Mouse (Mus musculus): ENCODE measurements at regions not wholly inside any gene's neighbourhood (a gene's known extent, or its start where the extent isn't known, plus 50 kb on each side); places are given as distances from the start of the nearest gene placed in this dataset.

GRCm38 (mm10) chr12:77084744-77085143, 122.7 kb upstream of the Max start:
- Histone ChIP-seq H3K4me2 (replicated peaks; ENCODE audit: low read depth, low read length) (no peak overlapping the region), H3K27ac (ENCODE audit: low read length) (no peak overlapping the region), H3K9me3 (ENCODE audit: low read length) (no peaks in the 10 kb centered on the region), H3K27me3 (ENCODE audit: insufficient read depth, low read length) (no peaks in the 10 kb centered on the region), H3K9ac (replicated peaks; ENCODE audit: low read length) (no peak overlapping the region), H3K4me3 (ENCODE audit: low read length) (no peak overlapping the region), H3K36me3 (ENCODE audit: insufficient read depth, low read length) (no peaks in the 10 kb centered on the region), H3K4me1 (ENCODE audit: insufficient read depth, low read length) (no peaks in the 10 kb centered on the region)
- 88% methylated on average over 5 of the region's 5 CpGs for WGBS
- ATAC-seq (ENCODE audit: low FRiP score, low TSS enrichment) = no peak

DNA sequence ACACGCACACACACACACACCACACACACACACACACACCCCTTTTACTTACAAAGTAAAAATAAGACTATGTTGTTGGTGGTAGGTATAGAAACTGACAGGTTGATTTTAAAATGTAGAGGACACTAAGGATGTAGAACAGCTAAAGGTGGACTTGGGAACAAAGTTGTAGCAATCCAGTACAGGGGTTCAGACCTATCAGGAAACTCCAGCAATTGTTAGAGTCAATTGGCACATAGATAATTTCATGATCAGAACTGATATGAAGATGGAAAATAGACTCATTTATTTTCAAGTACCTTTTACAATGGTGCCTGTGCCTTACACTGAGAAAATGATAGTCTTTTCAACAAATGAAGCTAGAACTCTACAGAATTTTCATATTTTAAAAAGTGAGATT, 122.3 kb upstream of the Max start:
- Histone ChIP-seq H3K4me1 (ENCODE audit: insufficient read depth, low read length) (no peaks in the 10 kb centered on the region), H3K4me3 (ENCODE audit: low read length) (no peak overlapping the region), H3K9me3 (ENCODE audit: low read length) (no peaks in the 10 kb centered on the region), H3K4me2 (replicated peaks; ENCODE audit: low read depth, low read length) (no peak overlapping the region), H3K27me3 (ENCODE audit: insufficient read depth, low read length) (no peaks in the 10 kb centered on the region), H3K27ac (ENCODE audit: low read length) (no peak overlapping the region), H3K9ac (replicated peaks; ENCODE audit: low read length) (no peak overlapping the region), H3K36me3 (ENCODE audit: insufficient read depth, low read length) (no peaks in the 10 kb centered on the region)
- 50% methylated on average over 1 of the region's 1 CpGs for WGBS
- no peak for ATAC-seq (ENCODE audit: low FRiP score, low TSS enrichment)

DNA sequence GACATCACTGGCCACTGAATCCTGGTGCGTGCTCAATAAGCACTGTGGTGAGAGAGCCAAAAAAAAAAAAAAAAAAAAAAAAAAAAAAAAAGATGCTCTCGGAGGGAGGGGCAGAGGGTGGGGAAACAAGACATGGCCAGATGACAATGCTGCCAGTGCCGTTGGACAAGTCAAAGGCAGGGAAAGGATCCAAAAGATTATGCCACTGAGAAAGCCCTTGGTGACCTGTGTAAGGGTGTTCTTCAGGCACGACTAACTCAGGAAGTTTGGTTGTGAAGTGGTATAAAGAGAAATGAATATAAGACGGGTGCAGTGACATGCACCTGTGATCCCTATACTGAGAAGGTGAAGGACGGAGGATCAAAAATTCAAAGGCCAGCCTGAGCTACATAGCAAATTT, 121.8 kb upstream of the Max start:
- no peaks in the 10 kb centered on the region for H3K4me1 ChIP-seq (ENCODE audit: insufficient read depth, low read length)
- H3K9ac ChIP-seq (replicated peaks; ENCODE audit: low read length) = no peak overlapping the region
- 76% methylated on average over 6 of the region's 6 CpGs for WGBS
- no peaks in the 10 kb centered on the region for H3K27me3 ChIP-seq (ENCODE audit: insufficient read depth, low read length)
- no peak for ATAC-seq (ENCODE audit: low FRiP score, low TSS enrichment)
- no peak overlapping the region for H3K4me3 ChIP-seq (ENCODE audit: low read length)
- no peak overlapping the region for H3K27ac ChIP-seq (ENCODE audit: low read length)
- H3K4me2 ChIP-seq (replicated peaks; ENCODE audit: low read depth, low read length) = no peak overlapping the region
- H3K9me3 ChIP-seq (ENCODE audit: low read length) = no peaks in the 10 kb centered on the region
- H3K36me3 ChIP-seq (ENCODE audit: insufficient read depth, low read length) = no peaks in the 10 kb centered on the region

DNA sequence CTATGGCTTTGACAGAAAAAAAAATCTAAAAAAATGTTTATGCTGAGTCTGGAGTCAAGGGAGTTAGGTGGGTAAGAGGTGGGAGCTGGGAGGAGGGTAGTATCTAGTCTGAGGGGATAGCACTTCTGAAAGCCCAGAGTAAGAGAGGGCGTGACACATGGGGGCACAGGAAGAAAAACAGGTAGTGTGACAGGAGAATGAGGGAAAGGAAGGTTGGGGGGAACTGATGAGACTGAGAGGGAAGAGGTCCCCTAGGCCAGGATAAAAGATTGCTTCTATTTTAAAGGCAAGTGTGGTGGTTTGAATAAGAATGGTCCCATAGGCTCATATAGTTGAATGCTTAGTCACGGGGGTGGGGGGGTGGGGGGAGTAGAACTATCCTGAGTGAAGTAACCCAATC, 119.8 kb upstream of the Max start:
- WGBS = 85% methylated on average over 2 of the region's 2 CpGs
- H3K36me3 ChIP-seq (ENCODE audit: insufficient read depth, low read length) = no peaks in the 10 kb centered on the region
- no peak for ATAC-seq (ENCODE audit: low FRiP score, low TSS enrichment)

DNA sequence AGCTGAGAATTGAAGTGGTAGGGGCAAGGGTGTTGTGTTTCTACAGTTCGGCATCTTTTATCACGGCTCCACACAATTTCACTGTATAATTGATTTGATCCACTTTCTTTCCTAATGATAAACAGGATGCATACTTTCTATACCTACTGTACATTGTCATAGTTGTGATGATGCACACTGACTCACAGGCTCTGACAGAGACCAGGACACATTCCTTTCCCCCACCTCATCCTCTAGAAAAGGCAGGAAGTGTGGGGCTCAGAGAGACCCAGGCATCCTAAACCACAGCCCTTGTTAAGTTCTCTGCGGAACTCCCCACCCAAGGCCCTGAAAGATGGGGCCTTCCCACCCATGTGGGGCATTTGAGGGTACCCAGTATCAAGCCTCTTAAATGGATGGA, 117.5 kb upstream of the Max start:
- no peaks in the 10 kb centered on the region for H3K9me3 ChIP-seq (ENCODE audit: low read length)
- ATAC-seq (ENCODE audit: low FRiP score, low TSS enrichment) = no peak

More for the DNA sequence above, 119.8 kb upstream of the Max start:
- Histone ChIP-seq H3K27me3 (ENCODE audit: insufficient read depth, low read length) (no peaks in the 10 kb centered on the region), H3K9me3 (ENCODE audit: low read length) (no peaks in the 10 kb centered on the region), H3K4me1 (ENCODE audit: insufficient read depth, low read length) (no peaks in the 10 kb centered on the region), H3K9ac (replicated peaks; ENCODE audit: low read length) (no peak overlapping the region), H3K4me2 (replicated peaks; ENCODE audit: low read depth, low read length) (no peak overlapping the region), H3K27ac (ENCODE audit: low read length) (no peak overlapping the region), H3K4me3 (ENCODE audit: low read length) (no peak overlapping the region)

GRCm38 (mm10) chr12:77076678-77077077, 114.7 kb upstream of the Max start:
- no peak overlapping the region for H3K4me2 ChIP-seq (replicated peaks; ENCODE audit: low read depth, low read length)
- no peak overlapping the region for H3K4me3 ChIP-seq (ENCODE audit: low read length)
- no peaks in the 10 kb centered on the region for H3K4me1 ChIP-seq (ENCODE audit: insufficient read depth, low read length)
- no peak overlapping the region for H3K27ac ChIP-seq (ENCODE audit: low read length)
- no peaks in the 10 kb centered on the region for H3K36me3 ChIP-seq (ENCODE audit: insufficient read depth, low read length)
- H3K9ac ChIP-seq (replicated peaks; ENCODE audit: low read length) = no peak overlapping the region
- ATAC-seq (ENCODE audit: low FRiP score, low TSS enrichment) = no peak
- WGBS = 94% methylated on average over 5 of the region's 5 CpGs
- H3K9me3 ChIP-seq (ENCODE audit: low read length) = no peaks in the 10 kb centered on the region
- H3K27me3 ChIP-seq (ENCODE audit: insufficient read depth, low read length) = no peaks in the 10 kb centered on the region

More for the DNA sequence above, 117.5 kb upstream of the Max start:
- WGBS = 90% methylated on average over 3 of the region's 3 CpGs
- Histone ChIP-seq H3K4me2 (replicated peaks; ENCODE audit: low read depth, low read length) (no peak overlapping the region), H3K36me3 (ENCODE audit: insufficient read depth, low read length) (no peaks in the 10 kb centered on the region), H3K27me3 (ENCODE audit: insufficient read depth, low read length) (no peaks in the 10 kb centered on the region), H3K9ac (replicated peaks; ENCODE audit: low read length) (no peak overlapping the region), H3K4me1 (ENCODE audit: insufficient read depth, low read length) (no peaks in the 10 kb centered on the region), H3K27ac (ENCODE audit: low read length) (no peak overlapping the region), H3K4me3 (ENCODE audit: low read length) (no peak overlapping the region)

DNA sequence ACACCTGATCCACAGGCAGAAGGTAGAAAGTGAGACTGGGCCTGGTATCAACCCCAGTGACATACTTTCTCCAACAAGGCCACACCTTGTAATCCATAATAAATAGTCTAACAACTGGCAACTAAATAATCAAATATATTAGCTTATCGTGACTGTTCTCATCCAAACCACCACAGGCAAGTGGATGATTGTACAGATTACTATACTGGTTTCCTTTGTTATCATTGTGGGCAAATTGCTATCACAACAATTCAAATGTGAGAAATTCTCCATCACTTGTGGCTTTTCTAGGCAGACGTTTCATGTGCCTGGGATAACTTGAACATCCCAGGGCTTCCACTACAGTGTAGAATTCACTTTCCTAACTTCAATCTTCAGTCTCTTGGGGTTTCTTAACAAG, 112.6 kb upstream of the Max start:
- Histone ChIP-seq H3K27ac (ENCODE audit: low read length) (no peak overlapping the region), H3K4me3 (ENCODE audit: low read length) (no peak overlapping the region), H3K9me3 (ENCODE audit: low read length) (no peaks in the 10 kb centered on the region), H3K4me1 (ENCODE audit: insufficient read depth, low read length) (no peaks in the 10 kb centered on the region), H3K36me3 (ENCODE audit: insufficient read depth, low read length) (no peaks in the 10 kb centered on the region), H3K9ac (replicated peaks; ENCODE audit: low read length) (no peak overlapping the region), H3K27me3 (ENCODE audit: insufficient read depth, low read length) (no peaks in the 10 kb centered on the region), H3K4me2 (replicated peaks; ENCODE audit: low read depth, low read length) (no peak overlapping the region)
- no peak for ATAC-seq (ENCODE audit: low FRiP score, low TSS enrichment)
- WGBS = 91% methylated on average over 2 of the region's 2 CpGs

DNA sequence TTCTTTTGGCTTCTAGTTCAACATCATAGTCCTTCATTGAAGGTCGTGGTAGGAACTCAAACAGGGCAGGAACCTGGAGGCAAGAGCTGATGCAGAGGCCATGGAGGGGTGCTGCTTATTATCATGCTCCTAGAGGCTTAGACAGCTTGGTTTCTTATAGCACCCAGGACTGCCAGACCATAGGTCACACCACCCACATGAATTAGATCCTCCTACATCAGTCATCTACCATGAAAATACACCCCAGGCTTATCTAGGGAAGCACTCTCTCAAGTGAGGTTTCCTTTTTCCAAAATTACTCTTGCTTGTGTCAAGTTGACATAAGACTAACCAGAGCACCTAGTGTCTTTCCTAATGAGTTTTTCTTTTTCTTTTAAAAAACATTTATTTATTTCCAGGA, 109.7 kb upstream of the Max start:
- Histone ChIP-seq H3K36me3 (ENCODE audit: insufficient read depth, low read length) (no peaks in the 10 kb centered on the region), H3K9ac (replicated peaks; ENCODE audit: low read length) (no peak overlapping the region), H3K4me2 (replicated peaks; ENCODE audit: low read depth, low read length) (no peak overlapping the region), H3K4me3 (ENCODE audit: low read length) (no peak overlapping the region), H3K27me3 (ENCODE audit: insufficient read depth, low read length) (no peaks in the 10 kb centered on the region), H3K27ac (ENCODE audit: low read length) (no peak overlapping the region), H3K4me1 (ENCODE audit: insufficient read depth, low read length) (no peaks in the 10 kb centered on the region), H3K9me3 (ENCODE audit: low read length) (no peaks in the 10 kb centered on the region)
- WGBS = 84% methylated on average over 1 of the region's 1 CpGs
- ATAC-seq (ENCODE audit: low FRiP score, low TSS enrichment) = no peak

- H3K4me2 ChIP-seq (replicated peaks; ENCODE audit: low read depth, low read length) = no peak overlapping the region
- H3K4me3 ChIP-seq (ENCODE audit: low read length) = no peak overlapping the region
These were observed 105.9 kb upstream of the Max start for GRCm38 (mm10) chr12:77067938-77068337.

GRCm38 (mm10) chr12:77067115-77067514, 105.1 kb upstream of the Max start:
- no peaks in the 10 kb centered on the region for H3K9me3 ChIP-seq (ENCODE audit: low read length)
- H3K36me3 ChIP-seq (ENCODE audit: insufficient read depth, low read length) = no peaks in the 10 kb centered on the region
- H3K27me3 ChIP-seq (ENCODE audit: insufficient read depth, low read length) = 0 out of 2 replicates have a peak, but pooled peaks cover 3% of the 10 kb centered on the region
- H3K4me2 ChIP-seq (replicated peaks; ENCODE audit: low read depth, low read length) = no peak overlapping the region
- H3K27ac ChIP-seq (ENCODE audit: low read length) = no peak overlapping the region
- no peak overlapping the region for H3K9ac ChIP-seq (replicated peaks; ENCODE audit: low read length)
- 60% methylated on average over 5 of the region's 5 CpGs for WGBS
- no peak for ATAC-seq (ENCODE audit: low FRiP score, low TSS enrichment)
- H3K4me3 ChIP-seq (ENCODE audit: low read length) = no peak overlapping the region
- no peaks in the 10 kb centered on the region for H3K4me1 ChIP-seq (ENCODE audit: insufficient read depth, low read length)

More at GRCm38 (mm10) chr12:77067938-77068337, 105.9 kb upstream of the Max start:
- WGBS = 82% methylated on average over 5 of the region's 5 CpGs
- no peak overlapping the region for H3K9ac ChIP-seq (replicated peaks; ENCODE audit: low read length)
- no peaks in the 10 kb centered on the region for H3K4me1 ChIP-seq (ENCODE audit: insufficient read depth, low read length)
- no peak for ATAC-seq (ENCODE audit: low FRiP score, low TSS enrichment)
- 0 out of 2 replicates have a peak, but pooled peaks cover 3% of the 10 kb centered on the region for H3K27me3 ChIP-seq (ENCODE audit: insufficient read depth, low read length)
- H3K9me3 ChIP-seq (ENCODE audit: low read length) = no peaks in the 10 kb centered on the region
- no peaks in the 10 kb centered on the region for H3K36me3 ChIP-seq (ENCODE audit: insufficient read depth, low read length)
- no peak overlapping the region for H3K27ac ChIP-seq (ENCODE audit: low read length)

Measured in kidney, embryonic 16.5 days (tissue).